Mouse (Mus musculus) layer of hippocampus, adult 2 months (tissue): ENCODE measurements at regions not wholly inside any gene's neighbourhood (a gene's known extent, or its start where the extent isn't known, plus 50 kb on each side); places are given as distances from the start of the nearest gene placed in this dataset.
A peak's percentile ranks its signal among the peaks of the same experiment; 100 is the strongest.
"Not testable (repeated sequence)": the region's sequence is repeated elsewhere in the genome, so short reads cannot be mapped to it uniquely, and the experiment has no call there.

Experiments
- DNase-seq, 2 experiments: peaks; one replicate each; pipeline ENCODE4 v3.0.0; 2022; ENCODE audit warnings: low spot score in 2 of 2
- H3K27ac ChIP-seq: fragments of 200-600 bp; 2 replicates; pipeline ENCODE4 v1.8.1; 2022
- H3K4me3 ChIP-seq: fragments of 200-600 bp; 2 replicates; pipeline ENCODE4 v1.8.1; 2022; ENCODE audit warnings: mild to moderate bottlenecking
- CTCF ChIP-seq: fragments of 200-600 bp; conservative IDR thresholded peaks from 2 replicates; pipeline ENCODE4 v1.8.1; 2022; ENCODE audit warnings: antibody characterized with exemption, mild to moderate bottlenecking, moderate library complexity

DNA sequence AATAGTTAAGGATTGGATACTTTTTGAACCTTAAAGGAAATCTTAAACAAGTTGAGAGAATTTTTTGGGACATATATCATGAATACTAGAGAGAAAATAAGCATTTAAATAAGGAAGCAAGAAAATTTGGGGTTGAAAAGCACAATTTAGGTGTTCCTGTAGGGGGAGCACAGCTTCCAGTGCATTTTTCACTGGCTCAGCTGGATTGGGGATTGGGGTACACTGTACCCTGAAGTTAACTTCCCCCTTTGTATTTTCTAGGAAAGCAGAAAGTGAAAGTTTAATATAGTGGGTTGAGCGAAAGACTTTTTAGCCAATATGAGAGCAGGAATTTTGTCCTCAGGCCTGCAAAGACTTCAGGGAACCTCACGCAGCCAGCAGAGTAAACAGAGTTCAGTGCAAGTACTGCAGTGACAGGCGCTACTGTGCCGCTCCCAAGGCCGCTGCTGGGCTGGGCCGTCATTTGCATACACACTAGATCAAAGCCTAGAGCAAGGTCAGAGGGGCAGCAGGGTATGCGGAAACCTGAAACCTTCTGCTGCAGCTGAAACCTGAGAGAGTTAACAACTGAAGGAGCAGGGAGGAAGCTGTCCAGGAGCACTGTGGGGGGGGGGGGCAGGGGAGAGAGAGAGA, 1111.4 kb downstream of the H2al1n start:
- TF ChIP-seq CTCF = peak; percentile 64
- no peak for DNase-seq
- Histone ChIP-seq H3K4me3 (no peak overlapping the region; the same call in 1 of the 2 replicates), H3K27ac (no peak overlapping the region)

DNA sequence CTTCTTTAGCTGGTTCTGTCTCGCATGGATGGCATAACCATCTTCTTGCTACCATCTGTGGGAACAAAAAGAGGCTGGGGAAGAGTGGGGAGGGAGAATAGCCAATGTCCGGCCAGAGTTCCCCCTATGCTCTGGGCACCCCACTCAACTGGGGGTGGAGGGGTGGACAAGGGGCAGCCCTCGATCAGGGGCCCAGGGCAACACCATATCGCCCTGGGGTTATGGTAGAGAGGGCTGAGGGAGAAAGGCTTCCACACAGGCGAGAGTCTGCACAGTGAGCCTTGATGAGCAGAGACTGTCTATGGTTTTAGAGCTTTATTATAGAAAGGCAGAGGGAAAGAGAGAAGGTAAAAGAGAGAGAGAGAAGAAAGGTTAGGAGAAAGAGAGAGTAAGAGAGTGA, 1112.0 kb downstream of the H2al1n start:
- no peak for TF ChIP-seq CTCF
- Histone ChIP-seq H3K27ac (no peak overlapping the region), H3K4me3 (no peak overlapping the region)
- DNase-seq = no peak

DNA sequence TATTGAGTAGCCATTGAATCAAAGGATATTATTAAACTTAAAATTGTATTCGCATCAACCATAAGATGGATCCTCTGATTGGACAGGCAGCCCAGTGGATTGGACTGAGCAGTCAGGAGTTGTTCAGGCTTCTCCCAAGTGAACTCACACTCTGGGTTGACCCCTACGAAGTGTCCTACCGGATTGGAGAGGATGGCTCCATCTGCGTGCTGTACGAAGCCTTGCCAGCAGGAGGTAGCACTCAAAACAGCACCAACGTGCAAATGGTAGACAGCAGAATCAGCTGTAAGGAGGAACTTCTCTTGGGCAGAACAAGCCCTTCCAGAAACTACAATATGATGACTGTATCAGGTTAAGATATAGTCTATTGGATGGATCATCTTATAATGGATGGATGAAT, 1154.2 kb downstream of the H2al1n start:
- DNase-seq, H3K27ac ChIP-seq, H3K4me3 ChIP-seq: not testable (repeated sequence)
